Comparison of ENCODE assay signal across 19 mouse cellular contexts in genomic region chr3:115759659-115760058, GRCm38 (mm10).
"Had no signal": no experiment of that assay in that cellular context is flagged by ENCODE, and none has a peak within 500 bp of the region (broad histone marks: within the 10 kb centered on the region; RNA-seq: fewer than 3 reads in every experiment).

No protein-coding gene starts in this region.

- H3K4me2 ChIP-seq: lung, embryonic 14.5 days; midbrain, embryonic 12.5 days; neural tube, embryonic 13.5 days; neural tube, embryonic 15.5 days had no signal

- H3K4me1 ChIP-seq: midbrain, embryonic 12.5 days; neural tube, embryonic 13.5 days had no signal

- H3K27me3 ChIP-seq: neural tube, embryonic 13.5 days; neural tube, embryonic 15.5 days had no signal

- ATAC-seq: midbrain, embryonic 16.5 days had no signal

- H3K4me3 ChIP-seq: midbrain, embryonic 10.5 days; midbrain, embryonic 12.5 days; myocyte; neural tube, embryonic 13.5 days; neural tube, embryonic 15.5 days had no signal

- H3K27ac ChIP-seq: midbrain, embryonic 10.5 days; midbrain, embryonic 12.5 days; neural tube, embryonic 13.5 days; neural tube, embryonic 15.5 days had no signal

- H3K36me3 ChIP-seq: midbrain, embryonic 10.5 days; midbrain, embryonic 12.5 days; neural tube, embryonic 13.5 days; neural tube, embryonic 15.5 days had no signal

- H3K9me3 ChIP-seq: midbrain, embryonic 10.5 days; midbrain, embryonic 12.5 days; neural tube, embryonic 13.5 days; neural tube, embryonic 15.5 days had no signal

- DNase-seq: lung, adult 18-20 months; lung, embryonic 14.5 days; lung, postnatal 10 days; lung, postnatal 4 days; midbrain, embryonic 14.5 days; retina, postnatal 1 day; right cerebral cortex, adult 18-20 months; right cerebral cortex, postnatal 25 days; right cerebral cortex, postnatal 4 days; spleen, adult 18-20 months; thymus, adult 18-20 months; thymus, postnatal 14 days; thymus, postnatal 36 days had no signal

- H3K9ac ChIP-seq: lung, embryonic 14.5 days; midbrain, embryonic 12.5 days; neural tube, embryonic 13.5 days; neural tube, embryonic 15.5 days had no signal
